Comparison of ENCODE assay signal across 28 mouse cellular contexts in the genomic region with DNA sequence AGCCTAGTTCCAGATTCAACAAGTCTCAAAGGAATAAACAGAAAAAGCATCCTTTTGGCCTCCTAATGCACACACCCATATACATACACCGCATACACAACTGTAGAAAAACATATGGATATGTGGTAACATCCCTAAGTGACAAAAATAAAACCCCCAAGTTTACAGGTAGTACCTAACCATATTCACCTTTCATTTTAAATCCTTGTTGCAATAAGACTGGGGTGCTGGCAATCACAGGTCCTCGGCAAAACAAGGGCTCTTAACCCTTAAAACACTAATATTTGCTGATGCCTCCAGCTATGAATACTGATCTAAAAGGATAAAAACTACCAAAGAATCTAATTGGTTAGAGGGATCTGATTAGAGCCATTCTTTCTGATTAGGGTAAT. TPM values are rescaled to one million over a fixed set of nuclear protein-coding genes. Genes with fewer than 3 reads are reported as not detected.
DNase-seq lines count a peak whose midpoint lies in the region; ATAC-seq and TF ChIP-seq lines count a peak whose summit lies in the region.
"Had no signal": no experiment of that assay in that cellular context is flagged by ENCODE, and none has a peak within 500 bp of the region (broad histone marks: within the 10 kb centered on the region; RNA-seq: fewer than 3 reads in every experiment).

No protein-coding gene starts in this region.

- ATAC-seq in liver, embryonic 12.5 days, result no peak
- ATAC-seq in liver, postnatal 0 days, result no peak
- no peak for ATAC-seq in limb, embryonic 15.5 days (ENCODE audit: insufficient number of reproducible peaks, low FRiP score, low TSS enrichment, low read depth)
- ATAC-seq in lung, postnatal 0 days, result no peak
- ATAC-seq: forebrain, embryonic 14.5 days; inflammation-experienced regulatory T-cells, adult 6 months; midbrain, embryonic 16.5 days had no signal

- no peak overlapping the region for H3K4me3 ChIP-seq in liver, embryonic 12.5 days
- no peak overlapping the region for H3K4me3 ChIP-seq in liver, postnatal 0 days (ENCODE audit: low read depth, low read length)
- no peak overlapping the region for H3K4me3 ChIP-seq in MEL (ENCODE audit: control insufficient read depth in 1 of 2, insufficient read depth in 1 of 2, low read depth in 2 of 2, low read length in 2 of 2)
- H3K4me3 ChIP-seq in limb, embryonic 15.5 days, result no peak overlapping the region
- no peak overlapping the region for H3K4me3 ChIP-seq in lung, postnatal 0 days (ENCODE audit: low read depth, low read length)
- H3K4me3 ChIP-seq in thymus, adult 2 months (ENCODE audit: control insufficient read depth, insufficient read depth, low read length), result no peak overlapping the region
- H3K4me3 ChIP-seq: lung, embryonic 15.5 days had no signal

- no peak for TF ChIP-seq RAD21 in MEL (IDR thresholded peaks at IDR 0.05; ENCODE audit: low read depth, low read length)

- TF ChIP-seq POLR2A in MEL (IDR thresholded peaks at IDR 0.05; ENCODE audit: control insufficient read depth in 1 of 2, insufficient read depth in 1 of 2, low read depth in 1 of 2, low read length in 2 of 2, poor library complexity in 1 of 2), result no peak; a peak in 1 of 4 replicates
- TF ChIP-seq POLR2A in thymus, adult 2 months (IDR thresholded peaks at IDR 0.05; ENCODE audit: control insufficient read depth, extremely low read depth, insufficient read depth, low read length, poor library complexity), result no peak

- TF ChIP-seq CTCF in liver, postnatal 0 days (IDR thresholded peaks at IDR 0.05; ENCODE audit: low read depth), result no peak
- no peak for TF ChIP-seq CTCF in MEL (IDR thresholded peaks at IDR 0.05 in 2 of 3, conservative IDR thresholded peaks at IDR 0.05 in 1 of 3; ENCODE audit: control insufficient read depth in 1 of 3, insufficient read depth in 1 of 3, low read depth in 2 of 3, low read length in 3 of 3, poor library complexity in 1 of 3, severe bottlenecking in 1 of 3)
- TF ChIP-seq CTCF in lung, postnatal 0 days (IDR thresholded peaks at IDR 0.05), result no peak
- no peak for TF ChIP-seq CTCF in thymus, adult 2 months (IDR thresholded peaks at IDR 0.05; ENCODE audit: borderline replicate concordance, control insufficient read depth, extremely low read depth, insufficient read depth, low read length, poor library complexity)

- H3K9me3 ChIP-seq in liver, embryonic 12.5 days (replicated peaks), result no peaks in the 10 kb centered on the region
- no peaks in the 10 kb centered on the region for H3K9me3 ChIP-seq in liver, postnatal 0 days (ENCODE audit: low read length)
- no peaks in the 10 kb centered on the region for H3K9me3 ChIP-seq in MEL (replicated peaks; ENCODE audit: insufficient read depth, low read length)
- no peaks in the 10 kb centered on the region for H3K9me3 ChIP-seq in limb, embryonic 15.5 days
- no peaks in the 10 kb centered on the region for H3K9me3 ChIP-seq in lung, postnatal 0 days (ENCODE audit: low read length)
- H3K9me3 ChIP-seq: lung, embryonic 15.5 days had no signal

- no peak for TF ChIP-seq EP300 in liver, postnatal 0 days (IDR thresholded peaks at IDR 0.05; ENCODE audit: low read depth)
- no peak for TF ChIP-seq EP300 in MEL (IDR thresholded peaks at IDR 0.05; ENCODE audit: low read depth in 1 of 2, low read length in 2 of 2)
- TF ChIP-seq EP300 in lung, postnatal 0 days (IDR thresholded peaks at IDR 0.05), result no peak

- H3K4me2 ChIP-seq in liver, embryonic 12.5 days, result no peak overlapping the region
- no peak overlapping the region for H3K4me2 ChIP-seq in liver, postnatal 0 days (ENCODE audit: low read depth, low read length)
- no peak overlapping the region for H3K4me2 ChIP-seq in limb, embryonic 15.5 days
- no peak overlapping the region for H3K4me2 ChIP-seq in lung, postnatal 0 days (replicated peaks; ENCODE audit: low read depth, low read length)
- H3K4me2 ChIP-seq: heart, embryonic 11.5 days; hindbrain, embryonic 14.5 days; lung, embryonic 15.5 days; midbrain, embryonic 11.5 days had no signal

- no peak for DNase-seq in liver, postnatal 0 days
- no peak for DNase-seq in MEL (ENCODE audit: low read depth, low spot score)
- no peak for DNase-seq in adrenal gland, postnatal 25 days
- no peak for DNase-seq in lung, postnatal 0 days (ENCODE audit: low spot score)
- DNase-seq in thymus, adult 2 months, result no peak
- DNase-seq: adrenal gland, postnatal 10 days; cerebellum, adult 11-12 months; cerebellum, adult 9-11 months; gastrocnemius, postnatal 25 days; heart, adult 18-20 months; heart, postnatal 36 days; kidney, adult 2 months; kidney, postnatal 4 days; lung, postnatal 36 days; right cerebral cortex, adult 18-20 months; spleen, adult 18-20 months; thymus, postnatal 25 days had no signal

- H3K27me3 ChIP-seq in liver, embryonic 12.5 days (replicated peaks), result no peaks in the 10 kb centered on the region
- no peaks in the 10 kb centered on the region for H3K27me3 ChIP-seq in liver, postnatal 0 days (ENCODE audit: insufficient read depth, low read length)
- no peaks in the 10 kb centered on the region for H3K27me3 ChIP-seq in MEL (ENCODE audit: control insufficient read depth in 1 of 2, insufficient read depth in 2 of 2, low read length in 2 of 2)
- no peaks in the 10 kb centered on the region for H3K27me3 ChIP-seq in limb, embryonic 15.5 days
- no peaks in the 10 kb centered on the region for H3K27me3 ChIP-seq in lung, postnatal 0 days (replicated peaks; ENCODE audit: insufficient read depth, low read length)
- H3K27me3 ChIP-seq in thymus, adult 2 months (ENCODE audit: control insufficient read depth, insufficient read depth, low read length), result no peaks in the 10 kb centered on the region
- H3K27me3 ChIP-seq: lung, embryonic 15.5 days had no signal

- H3K4me1 ChIP-seq in liver, embryonic 12.5 days, result peaks cover 62% of the 10 kb centered on the region
- peaks cover 14% of the 10 kb centered on the region for H3K4me1 ChIP-seq in liver, postnatal 0 days (ENCODE audit: insufficient read depth)
- peaks cover 0 to 18% of the 10 kb centered on the region in 2 experiments for H3K4me1 ChIP-seq in MEL (ENCODE audit: control insufficient read depth in 1 of 2, insufficient read depth in 2 of 2, low read length in 2 of 2)
- peaks cover 22% of the 10 kb centered on the region for H3K4me1 ChIP-seq in limb, embryonic 15.5 days
- H3K4me1 ChIP-seq in lung, postnatal 0 days (ENCODE audit: insufficient read depth, low read depth, low read length), result peaks cover 7% of the 10 kb centered on the region; the same call in 1 of the 2 replicates
- peaks cover 7% of the 10 kb centered on the region for H3K4me1 ChIP-seq in thymus, adult 2 months (replicated peaks; ENCODE audit: control insufficient read depth, insufficient read depth, low read length)

- peaks cover 40% of the 10 kb centered on the region for H3K36me3 ChIP-seq in liver, embryonic 12.5 days
- peaks cover 32% of the 10 kb centered on the region for H3K36me3 ChIP-seq in liver, postnatal 0 days (replicated peaks; ENCODE audit: insufficient read depth, low read length)
- peaks cover 7 to 43% of the 10 kb centered on the region in 2 experiments for H3K36me3 ChIP-seq in MEL (ENCODE audit: control insufficient read depth in 1 of 2, insufficient read depth in 2 of 2, low read length in 2 of 2)
- peaks cover 45% of the 10 kb centered on the region for H3K36me3 ChIP-seq in limb, embryonic 15.5 days
- no peaks in the 10 kb centered on the region; the same call in 1 of the 2 replicates for H3K36me3 ChIP-seq in lung, postnatal 0 days (ENCODE audit: insufficient read depth, low read length)
- H3K36me3 ChIP-seq in thymus, adult 2 months (ENCODE audit: control insufficient read depth, insufficient read depth, low read length), result peaks cover 20% of the 10 kb centered on the region

- WGBS in liver, embryonic 12.5 days (ENCODE audit: insufficient replicate concordance), result 15% methylated on average over 2 of the region's 2 CpGs
- 28% methylated on average over 2 of the region's 2 CpGs for WGBS in liver, postnatal 0 days (ENCODE audit: insufficient replicate concordance)
- 29% methylated on average over 2 of the region's 2 CpGs for WGBS in limb, embryonic 15.5 days
- WGBS in lung, postnatal 0 days, result 26% methylated on average over 2 of the region's 2 CpGs
- 73% methylated on average over 2 of the region's 2 CpGs for WGBS in thymus, adult 2 months

- H3K27ac ChIP-seq in liver, embryonic 12.5 days, result peak overlapping the region; percentile 74
- no peak overlapping the region for H3K27ac ChIP-seq in liver, postnatal 0 days (ENCODE audit: low read depth)
- peak overlapping the region; percentile 32 for H3K27ac ChIP-seq in MEL (ENCODE audit: control insufficient read depth, low read depth, low read length)
- peak overlapping the region; percentile 14; the same call in 1 of the 2 replicates for H3K27ac ChIP-seq in limb, embryonic 15.5 days
- no peak overlapping the region for H3K27ac ChIP-seq in lung, postnatal 0 days (ENCODE audit: low read length)
- H3K27ac ChIP-seq in thymus, adult 2 months (ENCODE audit: control insufficient read depth, insufficient read depth, low read length), result no peak overlapping the region
- H3K27ac ChIP-seq: hindbrain, embryonic 14.5 days; kidney, postnatal 0 days; lung, embryonic 15.5 days had no signal

- H3K79me2 ChIP-seq in MEL (ENCODE audit: control insufficient read depth, insufficient read depth, low read length, poor library complexity), result peaks cover 30% of the 10 kb centered on the region

- peak overlapping the region; percentile 6; the same call in 1 of the 2 replicates for H3K9ac ChIP-seq in liver, embryonic 12.5 days
- no peak overlapping the region for H3K9ac ChIP-seq in liver, postnatal 0 days (replicated peaks)
- peak overlapping the region; percentile 0 for H3K9ac ChIP-seq in MEL (ENCODE audit: control insufficient read depth, low read depth, low read length, poor library complexity, severe bottlenecking)
- no peak overlapping the region for H3K9ac ChIP-seq in limb, embryonic 15.5 days
- no peak overlapping the region for H3K9ac ChIP-seq in lung, postnatal 0 days (replicated peaks; ENCODE audit: low read depth)

RNA-seq across cellular contexts. Expression of gene Rps12, which starts 3.6 kb away (rescaled TPM):
- 192 and 199 TPM in 2 replicates for polyA plus RNA-seq in liver, embryonic 12.5 days (2016; fragmentation: Nextera tagmentation; extraction: Ambion mirVana)
- polyA plus RNA-seq in liver, postnatal 0 days (2015; fragmentation: Nextera tagmentation; extraction: Ambion mirVana), result 145 and 149 TPM in 2 replicates
- 5,370 and 5,608 TPM in 2 replicates for total RNA-seq in MEL (2012; rRNA removed)
- 1,000 to 10,000 TPM in 1 of 2 experiments, 100 to 1,000 TPM in 1; 135 to 1,493 TPM for polyA plus RNA-seq in MEL (2012; ENCODE audit: insufficient read depth in 1 of 2, insufficient read length in 2 of 2, low read depth in 1 of 2, low replicate concordance in 2 of 2, missing spikeins in 1 of 2)
- 171 and 214 TPM in 2 replicates for polyA plus RNA-seq in limb, embryonic 15.5 days (2015; fragmentation: Nextera tagmentation; extraction: Ambion mirVana)
- 408 and 443 TPM in 2 replicates for total RNA-seq in adrenal gland, postnatal 25 days (2021)
- 142 and 152 TPM in 2 replicates for polyA plus RNA-seq in lung, postnatal 0 days (2015; fragmentation: Nextera tagmentation; extraction: Ambion mirVana)
- polyA plus RNA-seq in thymus, adult 2 months (2012; rRNA removed), result 1,277 and 1,802 TPM in 2 replicates

RNA-seq across cellular contexts. Expression of gene Slc18b1, which starts 13.3 kb away (rescaled TPM):
- polyA plus RNA-seq in liver, embryonic 12.5 days (2016; fragmentation: Nextera tagmentation; extraction: Ambion mirVana), result 2.6 and 3.4 TPM in 2 replicates
- 1.2 and 1.5 TPM in 2 replicates for polyA plus RNA-seq in liver, postnatal 0 days (2015; fragmentation: Nextera tagmentation; extraction: Ambion mirVana)
- not detected in 2 replicates for total RNA-seq in MEL (2012; rRNA removed)
- not detected for polyA plus RNA-seq in MEL (2012; ENCODE audit: insufficient read depth in 1 of 2, insufficient read length in 2 of 2, low read depth in 1 of 2, low replicate concordance in 2 of 2, missing spikeins in 1 of 2)
- polyA plus RNA-seq in limb, embryonic 15.5 days (2015; fragmentation: Nextera tagmentation; extraction: Ambion mirVana), result 14.2 and 16.0 TPM in 2 replicates
- 27.7 and 31.4 TPM in 2 replicates for total RNA-seq in adrenal gland, postnatal 25 days (2021)
- 8.3 and 9.9 TPM in 2 replicates for polyA plus RNA-seq in lung, postnatal 0 days (2015; fragmentation: Nextera tagmentation; extraction: Ambion mirVana)
- 1.4 and 1.8 TPM in 2 replicates for polyA plus RNA-seq in thymus, adult 2 months (2012; rRNA removed)
- total RNA-seq: neutrophil, adult 5-6 weeks had no signal
- polyA plus RNA-seq: inflammation-experienced regulatory T-cells, adult 6 months had no signal

Comparison
In these comparisons a context has a peak if more than half of its experiments do, and no peak if none do; other contexts are left out.
1. H3K27ac ChIP-seq: peak in liver, embryonic 12.5 days (single experiment), MEL (single experiment) and limb, embryonic 15.5 days (single experiment); none in liver, postnatal 0 days (single experiment), lung, postnatal 0 days (single experiment) and thymus, adult 2 months (single experiment).
2. H3K9ac ChIP-seq: peak in liver, embryonic 12.5 days (single experiment) and MEL (single experiment); none in liver, postnatal 0 days (single experiment), limb, embryonic 15.5 days (single experiment) and lung, postnatal 0 days (single experiment).